Comparison of ENCODE assay signal across 8 mouse cellular contexts in genomic region chr8:120598579-120598978, GRCm38 (mm10). TPM values are rescaled to one million over a fixed set of nuclear protein-coding genes. Genes with fewer than 3 reads are reported as not detected.
DNase-seq lines count a peak whose midpoint lies in the region; ATAC-seq and TF ChIP-seq lines count a peak whose summit lies in the region.

No protein-coding gene starts in this region.

- H3K27me3 ChIP-seq in forebrain, embryonic 10.5 days (ENCODE audit: poor library complexity, severe bottlenecking) = peaks cover 28% of the 10 kb centered on the region
- H3K27me3 ChIP-seq in forebrain, embryonic 11.5 days (ENCODE audit: control insufficient read depth, insufficient read depth, low read length) = peaks cover 2% of the 10 kb centered on the region; the same call in 1 of the 2 replicates
- H3K27me3 ChIP-seq in forebrain, embryonic 16.5 days (replicated peaks; ENCODE audit: control insufficient read depth, insufficient read depth, low read length) = no peaks in the 10 kb centered on the region
- no peaks in the 10 kb centered on the region for H3K27me3 ChIP-seq in intestine, embryonic 14.5 days (replicated peaks; ENCODE audit: control insufficient read depth, insufficient read depth, low read length)
- H3K27me3 ChIP-seq in limb, embryonic 14.5 days (ENCODE audit: control insufficient read depth, insufficient read depth, low read length) = no peaks in the 10 kb centered on the region

- WGBS in forebrain, embryonic 10.5 days = 33% methylated on average over 24 of the region's 24 CpGs
- 30% methylated on average over 24 of the region's 24 CpGs for WGBS in forebrain, embryonic 11.5 days
- WGBS in forebrain, embryonic 16.5 days = 13% methylated on average over 24 of the region's 24 CpGs
- 20% methylated on average over 24 of the region's 24 CpGs for WGBS in intestine, embryonic 14.5 days
- WGBS in limb, embryonic 14.5 days = 22% methylated on average over 20 of the region's 24 CpGs

- peak overlapping the region; percentile 19; the same call in 1 of the 2 replicates for H3K4me3 ChIP-seq in forebrain, embryonic 10.5 days
- H3K4me3 ChIP-seq in forebrain, embryonic 11.5 days (ENCODE audit: low read depth, low read length) = no peak overlapping the region
- H3K4me3 ChIP-seq in forebrain, embryonic 16.5 days (replicated peaks; ENCODE audit: low read length) = no peak overlapping the region
- H3K4me3 ChIP-seq in intestine, embryonic 14.5 days (ENCODE audit: low read depth, low read length) = no peak overlapping the region
- H3K4me3 ChIP-seq in limb, embryonic 14.5 days (replicated peaks; ENCODE audit: low read length) = peak overlapping the region; percentile 16

- peaks cover 6% of the 10 kb centered on the region; the same call in 1 of the 2 replicates for H3K9me3 ChIP-seq in forebrain, embryonic 10.5 days
- H3K9me3 ChIP-seq in forebrain, embryonic 11.5 days (ENCODE audit: control insufficient read depth, low read length) = no peaks in the 10 kb centered on the region
- no peaks in the 10 kb centered on the region for H3K9me3 ChIP-seq in forebrain, embryonic 16.5 days (ENCODE audit: control insufficient read depth, low read length)
- H3K9me3 ChIP-seq in intestine, embryonic 14.5 days (ENCODE audit: control insufficient read depth, low read length) = 0 out of 2 replicates have a peak, but pooled peaks cover 3% of the 10 kb centered on the region
- no peaks in the 10 kb centered on the region for H3K9me3 ChIP-seq in limb, embryonic 14.5 days (ENCODE audit: control insufficient read depth, low read length)

- no peak overlapping the region for H3K9ac ChIP-seq in forebrain, embryonic 11.5 days (ENCODE audit: low read length)
- no peak overlapping the region for H3K9ac ChIP-seq in forebrain, embryonic 16.5 days (replicated peaks; ENCODE audit: low read depth, low read length)
- H3K9ac ChIP-seq in intestine, embryonic 14.5 days (ENCODE audit: low read length) = no peak overlapping the region
- H3K9ac ChIP-seq in limb, embryonic 14.5 days (ENCODE audit: low read depth, low read length, severe bottlenecking) = 0 out of 2 replicates have a peak overlapping the region, but pooled peaks have one; percentile 21

- ATAC-seq in forebrain, embryonic 11.5 days (replicated peaks; ENCODE audit: low FRiP score) = no peak
- peak; percentile 94 for ATAC-seq in forebrain, embryonic 16.5 days
- peak; percentile 34; the same call in 1 of the 2 replicates for ATAC-seq in intestine, embryonic 14.5 days (replicated peaks; ENCODE audit: low FRiP score, low TSS enrichment, low read depth)
- ATAC-seq in limb, embryonic 14.5 days (ENCODE audit: low FRiP score, low read depth) = peak; percentile 72

- no peaks in the 10 kb centered on the region for H3K36me3 ChIP-seq in forebrain, embryonic 10.5 days (replicated peaks)
- no peaks in the 10 kb centered on the region for H3K36me3 ChIP-seq in forebrain, embryonic 11.5 days (ENCODE audit: control insufficient read depth, insufficient read depth, low read length)
- no peaks in the 10 kb centered on the region for H3K36me3 ChIP-seq in forebrain, embryonic 16.5 days (ENCODE audit: control insufficient read depth, insufficient read depth)
- no peaks in the 10 kb centered on the region for H3K36me3 ChIP-seq in intestine, embryonic 14.5 days (ENCODE audit: control insufficient read depth, insufficient read depth, low read length)
- no peaks in the 10 kb centered on the region for H3K36me3 ChIP-seq in limb, embryonic 14.5 days (ENCODE audit: control insufficient read depth, insufficient read depth, low read length)

- no peak overlapping the region for H3K4me2 ChIP-seq in forebrain, embryonic 11.5 days (ENCODE audit: low read depth, low read length, severe bottlenecking)
- H3K4me2 ChIP-seq in forebrain, embryonic 16.5 days (ENCODE audit: low read length) = no peak overlapping the region; the same call in 1 of the 2 replicates
- peak overlapping the region; percentile 39 for H3K4me2 ChIP-seq in intestine, embryonic 14.5 days (ENCODE audit: low read length)
- H3K4me2 ChIP-seq in limb, embryonic 14.5 days (replicated peaks; ENCODE audit: low read depth, low read length, severe bottlenecking) = peak overlapping the region; percentile 39

- peak overlapping the region; percentile 44; the same call in 1 of the 2 replicates for H3K27ac ChIP-seq in forebrain, embryonic 10.5 days
- no peak overlapping the region for H3K27ac ChIP-seq in forebrain, embryonic 11.5 days (ENCODE audit: low read depth, low read length)
- H3K27ac ChIP-seq in forebrain, embryonic 16.5 days (ENCODE audit: low read length) = peak overlapping the region; percentile 76
- no peak overlapping the region for H3K27ac ChIP-seq in intestine, embryonic 14.5 days (ENCODE audit: low read depth)
- no peak overlapping the region for H3K27ac ChIP-seq in limb, embryonic 14.5 days (replicated peaks; ENCODE audit: low read depth, low read length)

- no peak for DNase-seq in forebrain, embryonic 10.5 days (ENCODE audit: extremely low spot score, low spot score)
- DNase-seq in forebrain, embryonic 11.5 days (ENCODE audit: low spot score) = no peak
- peak; percentile 42 for DNase-seq in ZHBTc4 (ENCODE audit: low read depth, low spot score)
- no peak for DNase-seq in intestine, embryonic 14.5 days (ENCODE audit: low spot score)
- peak; percentile 49 for DNase-seq in limb, embryonic 14.5 days (ENCODE audit: low spot score)
- DNase-seq in adrenal gland, adult 2 months = no peak
- no peak for DNase-seq in adrenal gland, postnatal 36 days

- no peak for TF ChIP-seq POLR2A in limb, embryonic 14.5 days (IDR thresholded peaks at IDR 0.05; ENCODE audit: borderline replicate concordance, extremely low read depth, insufficient read depth, insufficient read length)

- peaks cover 26% of the 10 kb centered on the region for H3K4me1 ChIP-seq in forebrain, embryonic 10.5 days
- H3K4me1 ChIP-seq in forebrain, embryonic 11.5 days (replicated peaks; ENCODE audit: control insufficient read depth, insufficient read depth, low read length) = no peaks in the 10 kb centered on the region
- H3K4me1 ChIP-seq in forebrain, embryonic 16.5 days (replicated peaks; ENCODE audit: control insufficient read depth, insufficient read depth, low read length) = peaks cover 16% of the 10 kb centered on the region
- peaks cover 7% of the 10 kb centered on the region; the same call in 1 of the 2 replicates for H3K4me1 ChIP-seq in intestine, embryonic 14.5 days (replicated peaks; ENCODE audit: control insufficient read depth, insufficient read depth, low read length)
- H3K4me1 ChIP-seq in limb, embryonic 14.5 days (ENCODE audit: control insufficient read depth, insufficient read depth, low read length) = peaks cover 3% of the 10 kb centered on the region; the same call in 1 of the 2 replicates

RNA-seq across cellular contexts. Expression of gene Gins2, which starts 9.5 kb away (rescaled TPM):
- polyA plus RNA-seq in forebrain, embryonic 10.5 days (2016; fragmentation: Nextera tagmentation; extraction: Ambion mirVana) = 154 and 158 TPM in 2 replicates
- 105 and 115 TPM in 2 replicates for polyA plus RNA-seq in forebrain, embryonic 11.5 days (2014; fragmentation: Nextera tagmentation; extraction: Ambion mirVana)
- polyA plus RNA-seq in forebrain, embryonic 16.5 days (2015; fragmentation: Nextera tagmentation; extraction: Ambion mirVana) = 23.1 and 24.3 TPM in 2 replicates
- 121 and 122 TPM in 2 replicates for polyA plus RNA-seq in intestine, embryonic 14.5 days (2014; fragmentation: Nextera tagmentation; extraction: Ambion mirVana)
- 72.3 and 97.9 TPM in 2 replicates for polyA plus RNA-seq in limb, embryonic 14.5 days (2012; rRNA removed)
- polyA plus RNA-seq in limb, embryonic 14.5 days (2014; fragmentation: Nextera tagmentation; extraction: Ambion mirVana) = 92.4 and 107 TPM in 2 replicates
- total RNA-seq in adrenal gland, adult 2 months (2021) = 1 to 10 TPM; 3.8 to 5.7 TPM
- 7.8 and 8.7 TPM in 2 replicates for polyA plus RNA-seq in adrenal gland, adult 2 months (2012; rRNA removed)
- total RNA-seq in adrenal gland, postnatal 36 days (2021) = 10 to 100 TPM in 1 of 2 experiments, 1 to 10 TPM in 1; 6.3 to 11.0 TPM

RNA-seq across cellular contexts. Expression of gene 1190005I06Rik, which starts 48.9 kb away (rescaled TPM):
- polyA plus RNA-seq in forebrain, embryonic 10.5 days (2016; fragmentation: Nextera tagmentation; extraction: Ambion mirVana) = 2.3 and 2.8 TPM in 2 replicates
- 1.6 and 2.3 TPM in 2 replicates for polyA plus RNA-seq in forebrain, embryonic 11.5 days (2014; fragmentation: Nextera tagmentation; extraction: Ambion mirVana)
- 8.4 and 11.0 TPM in 2 replicates for polyA plus RNA-seq in forebrain, embryonic 16.5 days (2015; fragmentation: Nextera tagmentation; extraction: Ambion mirVana)
- polyA plus RNA-seq in intestine, embryonic 14.5 days (2014; fragmentation: Nextera tagmentation; extraction: Ambion mirVana) = 1.6 and 2.8 TPM in 2 replicates
- 6.4 and 6.6 TPM in 2 replicates for polyA plus RNA-seq in limb, embryonic 14.5 days (2012; rRNA removed)
- 8.3 and 8.7 TPM in 2 replicates for polyA plus RNA-seq in limb, embryonic 14.5 days (2014; fragmentation: Nextera tagmentation; extraction: Ambion mirVana)
- total RNA-seq in adrenal gland, adult 2 months (2021) = 10 to 100 TPM in 1 of 2 experiments, 1 to 10 TPM in 1; 7.2 to 27.6 TPM
- 14.9 and 33.6 TPM in 2 replicates for polyA plus RNA-seq in adrenal gland, adult 2 months (2012; rRNA removed)
- 10 to 100 TPM; 16.7 to 19.7 TPM for total RNA-seq in adrenal gland, postnatal 36 days (2021)

Comparison
In these comparisons a context has a peak if more than half of its experiments do, and no peak if none do; other contexts are left out.
1. H3K27ac ChIP-seq: peak in forebrain, embryonic 10.5 days (single experiment) and forebrain, embryonic 16.5 days (single experiment); none in forebrain, embryonic 11.5 days (single experiment), intestine, embryonic 14.5 days (single experiment) and limb, embryonic 14.5 days (single experiment).
2. H3K4me3 ChIP-seq: peak in forebrain, embryonic 10.5 days (single experiment) and limb, embryonic 14.5 days (single experiment); none in forebrain, embryonic 11.5 days (single experiment), forebrain, embryonic 16.5 days (single experiment) and intestine, embryonic 14.5 days (single experiment).
3. DNase-seq: peak in ZHBTc4 (single experiment) and limb, embryonic 14.5 days (single experiment); none in forebrain, embryonic 10.5 days (single experiment), forebrain, embryonic 11.5 days (single experiment), intestine, embryonic 14.5 days (single experiment), adrenal gland, adult 2 months (single experiment) and adrenal gland, postnatal 36 days (0 of 2).
4. H3K4me2 ChIP-seq: peak in intestine, embryonic 14.5 days (single experiment) and limb, embryonic 14.5 days (single experiment); none in forebrain, embryonic 11.5 days (single experiment) and forebrain, embryonic 16.5 days (single experiment).